Mouse (Mus musculus) adrenal gland, adult (tissue): Measurements from ENCODE around the gene Nmur2.
A peak's percentile ranks its signal among the peaks of the same experiment; 100 is the strongest.

ENCODE experiments used
- DNase-seq, 2 experiments: peaks; one replicate each; pipeline ENCODE4 v3.0.0; 2022 to 2023; ENCODE audit warnings: low spot score in 1 of 2; ENCODE audit not compliant: inconsistent age in 2 of 2

Nmur2 gene

GRCm38 (mm10) chr11:56040917-56041316, at the start of gene Nmur2:
Gene Nmur2, minus strand, starts transcription at chr11:56041010.
- no peak for DNase-seq

DNA sequence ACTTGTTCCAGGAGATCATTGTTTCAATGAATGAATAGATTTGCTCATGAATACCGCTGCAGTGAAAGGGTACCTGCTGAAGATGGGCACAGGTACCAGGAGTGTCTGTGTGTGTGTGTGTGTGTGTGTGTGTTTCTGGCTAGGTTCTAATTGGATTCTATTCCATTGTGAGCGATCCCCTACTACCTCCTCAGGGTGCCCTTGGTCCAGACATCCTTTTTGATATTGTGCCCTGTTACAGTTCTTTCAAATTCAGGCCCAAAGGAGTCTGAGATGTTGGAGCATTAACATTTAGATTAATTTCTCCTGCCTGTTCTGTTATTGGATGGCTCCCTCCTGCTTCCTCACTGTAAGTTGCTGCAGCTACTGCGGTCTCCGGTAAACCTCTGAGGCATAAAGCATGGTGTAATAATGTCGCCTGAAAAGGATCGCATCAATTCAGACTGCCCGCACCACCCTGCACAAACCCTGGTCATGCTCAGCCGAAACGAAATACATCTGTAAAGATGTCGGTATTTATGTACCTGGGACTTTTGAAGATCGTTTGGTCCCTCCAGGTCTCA, 48.4 kb upstream of the Nmur2 start:
- no peak for DNase-seq

DNA sequence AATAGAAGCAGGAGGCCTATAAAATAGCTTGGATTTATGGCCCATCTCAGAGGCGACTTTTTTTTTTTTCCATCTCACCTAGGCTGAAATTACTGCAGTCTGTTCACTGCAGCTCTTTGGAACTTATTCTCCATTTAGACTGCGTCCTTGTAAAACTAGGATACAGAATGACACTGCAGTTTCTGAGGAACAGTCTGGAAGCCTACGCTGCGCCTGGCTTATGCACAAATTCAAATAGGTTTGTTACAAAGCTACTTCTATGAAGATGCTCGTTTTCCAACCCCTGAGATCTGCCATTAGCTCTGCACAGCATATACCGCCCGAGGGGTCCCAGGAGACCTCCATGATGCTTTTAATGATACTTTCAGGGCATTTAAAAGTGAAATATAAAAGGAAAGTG, 31.3 kb upstream of the Nmur2 start:
- DNase-seq, result no peak

GRCm38 (mm10) chr11:56069658-56070057, 28.8 kb upstream of the Nmur2 start:
- DNase-seq, result no peak

- no peak for DNase-seq
These were observed 24.3 kb upstream of the Nmur2 start for GRCm38 (mm10) chr11:56065147-56065546.

DNA sequence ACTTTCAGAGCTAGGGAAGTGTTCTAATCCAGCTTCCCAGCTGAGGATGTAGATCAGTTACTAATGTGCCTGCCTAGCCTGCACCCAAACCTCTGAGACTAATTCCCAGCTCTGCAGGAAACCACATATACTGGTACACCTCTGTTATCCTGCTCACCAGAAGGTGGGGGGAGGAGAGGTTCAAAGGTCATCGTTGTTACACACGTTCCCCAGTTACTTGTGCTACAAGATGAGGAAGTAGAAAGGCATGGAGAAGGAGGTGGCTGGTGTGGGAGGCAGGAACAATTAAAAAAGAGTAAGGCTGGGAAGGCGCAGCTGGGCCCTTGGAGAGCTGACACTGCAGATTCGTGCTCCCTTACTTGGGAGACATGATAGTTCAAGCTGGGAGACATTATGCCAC, 23.8 kb upstream of the Nmur2 start:
- no peak for DNase-seq

DNA sequence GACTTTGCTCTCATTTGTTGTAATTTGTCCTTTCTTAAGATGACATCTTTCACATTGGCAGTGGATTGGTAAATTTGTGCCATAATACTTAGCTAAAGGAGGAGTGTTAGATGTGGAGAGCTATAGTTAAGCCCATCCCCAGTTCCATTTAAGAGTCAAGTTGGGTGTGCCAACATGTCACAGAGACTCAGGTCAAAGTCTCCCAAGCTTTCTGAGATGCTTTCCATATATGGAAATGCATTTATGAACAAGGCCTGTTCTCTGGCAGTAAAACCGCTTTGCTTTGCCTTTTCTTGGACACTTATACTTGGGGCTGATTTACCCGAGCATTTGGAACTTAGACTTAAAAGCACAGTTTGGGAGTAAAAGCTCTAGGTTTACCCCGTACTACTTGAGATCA, 18.4 kb upstream of the Nmur2 start:
- no peak for DNase-seq

GRCm38 (mm10) chr11:56054439-56054838, 13.6 kb upstream of the Nmur2 start:
- no peak for DNase-seq

GRCm38 (mm10) chr11:56026854-56027253, 14.0 kb downstream of the Nmur2 start:
- DNase-seq, result no peak

DNA sequence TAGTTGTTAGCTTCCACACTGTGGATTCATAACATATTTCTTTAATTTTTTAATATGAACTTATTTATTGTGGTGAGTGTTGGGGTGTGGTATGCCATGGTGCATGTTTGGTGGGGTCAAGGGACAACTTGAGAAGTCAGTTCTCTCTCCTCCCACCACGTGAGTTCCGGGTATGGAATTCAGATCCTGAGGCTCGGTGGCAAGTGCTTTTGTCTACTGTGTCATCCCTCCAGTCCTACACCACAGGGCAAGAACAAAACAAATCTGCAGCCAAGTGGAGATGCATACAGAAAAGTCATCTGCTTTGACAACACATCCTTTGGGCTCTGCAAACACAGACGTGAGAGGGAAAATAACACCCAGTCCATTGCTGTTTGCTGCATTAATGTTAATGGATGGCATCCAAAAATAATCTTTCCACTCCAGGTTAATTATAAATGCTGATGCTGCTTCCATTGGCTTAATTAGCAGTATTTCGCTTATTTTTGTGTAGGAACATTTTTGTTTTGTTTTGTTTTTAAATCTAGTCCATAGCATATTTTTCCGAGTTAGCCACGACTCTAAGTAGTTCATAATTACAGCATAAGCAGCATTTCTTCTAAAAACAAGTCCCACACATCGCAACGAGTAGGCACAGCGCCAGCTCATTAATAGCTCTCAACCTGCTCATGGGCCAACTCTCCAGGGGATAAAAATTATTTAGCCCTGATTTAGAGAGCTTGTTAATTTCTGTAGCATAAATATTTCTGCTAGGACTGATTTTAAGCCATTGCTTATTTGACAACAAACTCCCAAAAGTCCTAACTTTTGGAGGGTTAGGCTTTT, 14.9 kb downstream of the Nmur2 start:
- DNase-seq, result no peak

- no peak for DNase-seq
These were observed 27.2 kb downstream of the Nmur2 start for GRCm38 (mm10) chr11:56013510-56014057.

GRCm38 (mm10) chr11:56012396-56012795, 28.4 kb downstream of the Nmur2 start:
- no peak for DNase-seq

DNA sequence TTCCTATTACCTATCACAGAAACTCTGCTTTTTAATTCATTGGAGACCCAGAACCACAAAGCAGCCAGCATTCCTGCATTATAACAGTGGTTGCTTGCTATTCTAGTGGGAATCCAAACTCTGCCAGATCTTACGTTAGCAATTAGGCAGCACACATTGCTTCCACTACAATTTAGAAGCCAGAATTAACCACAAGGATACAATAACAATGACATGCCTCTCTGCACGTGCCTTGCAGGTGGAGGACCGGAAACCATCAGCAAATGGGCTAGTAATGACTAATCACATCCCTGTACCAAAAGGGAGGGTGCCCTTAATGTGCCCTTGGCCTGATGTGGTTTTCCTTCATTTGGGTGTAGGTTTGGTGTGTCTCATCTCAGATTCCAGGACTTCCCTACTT, 32.5 kb downstream of the Nmur2 start:
- no peak for DNase-seq

- DNase-seq, result no peak
These were observed 48.0 kb downstream of the Nmur2 start for GRCm38 (mm10) chr11:55992799-55993198.

- DNase-seq, result no peak
These were observed 48.7 kb downstream of the Nmur2 start for GRCm38 (mm10) chr11:55992148-55992547.

DNA sequence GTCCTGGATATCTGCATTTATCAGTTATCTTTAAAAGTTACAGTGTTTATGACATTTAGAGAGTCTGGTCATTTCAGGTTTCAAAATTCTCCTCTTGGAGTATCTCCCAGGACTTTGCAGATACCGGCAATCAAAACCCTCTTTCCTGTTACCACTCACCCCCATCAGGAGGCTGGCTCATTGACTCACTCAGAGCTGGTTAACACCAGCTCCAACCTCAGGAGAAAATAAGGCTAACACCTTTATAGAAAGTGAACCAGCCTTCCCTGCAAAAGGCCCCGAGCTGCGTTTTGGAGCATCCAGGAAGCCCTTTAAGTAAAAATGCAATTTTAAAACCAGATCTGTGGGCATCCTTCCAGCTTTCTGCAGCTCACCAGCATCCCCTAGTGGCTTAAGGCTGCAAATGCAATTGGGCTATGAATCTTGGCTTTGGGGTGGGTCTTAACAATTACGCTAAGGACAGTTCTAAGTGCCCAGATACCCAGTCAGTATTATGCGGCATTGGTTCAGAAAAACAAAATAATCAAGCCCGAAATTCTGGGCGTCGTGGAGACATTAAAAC, 49.2 kb downstream of the Nmur2 start:
- DNase-seq, result peak; percentile 17 to 71

DNA sequence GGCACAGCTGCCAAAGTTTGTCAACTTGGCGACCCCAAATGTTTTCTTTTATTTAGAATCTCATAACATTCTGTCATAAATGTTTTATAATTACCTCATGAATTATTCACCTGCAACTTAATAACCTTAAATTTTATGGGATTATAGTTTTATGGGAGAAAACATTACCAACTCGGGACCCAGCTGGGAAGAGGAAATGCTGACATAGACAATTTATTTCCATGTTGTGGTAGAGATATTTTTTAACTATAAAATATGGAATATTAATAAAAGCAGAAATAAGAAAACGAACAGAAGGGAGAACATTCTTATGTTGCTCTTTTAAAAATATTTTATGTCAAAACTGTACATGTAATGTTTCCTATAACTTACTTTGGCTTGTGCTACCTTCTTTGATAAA, 56.2 kb downstream of the Nmur2 start:
- no peak for DNase-seq

DNA sequence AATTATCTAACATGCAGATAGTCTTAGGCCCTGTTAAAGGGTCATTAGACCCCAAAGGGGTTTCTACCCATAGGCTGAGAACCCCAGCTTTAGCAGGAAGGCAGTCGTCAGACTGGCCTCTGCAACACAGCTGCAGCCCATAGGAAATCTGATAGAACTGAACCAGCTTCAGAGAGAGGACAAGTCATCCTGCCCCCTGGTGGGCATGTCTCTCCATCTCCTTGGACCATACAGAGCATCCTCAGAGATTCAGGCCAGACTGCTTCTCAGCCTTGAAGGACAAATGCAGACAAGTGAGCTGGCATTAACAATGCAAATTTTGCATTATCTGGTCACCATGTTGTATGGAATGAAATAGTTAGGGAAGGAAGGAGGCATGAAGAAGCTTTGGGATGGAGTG, 59.2 kb downstream of the Nmur2 start:
- DNase-seq, result peak in 1 of 2 experiments; percentile 33

GRCm38 (mm10) chr11:55978146-55978545, 62.7 kb downstream of the Nmur2 start:
- DNase-seq, result no peak
